Mouse (Mus musculus) forebrain, embryonic 10.5 days (tissue): ENCODE measurements at regions not wholly inside any gene's neighbourhood (a gene's known extent, or its start where the extent isn't known, plus 50 kb on each side); places are given as distances from the start of the nearest gene placed in this dataset.
A peak's percentile ranks its signal among the peaks of the same experiment; 100 is the strongest.

Experiments used
- DNase-seq: peaks from one replicate; pipeline ENCODE4 v3.0.0-alpha.2; 2017; ENCODE audit warnings: low spot score; ENCODE audit errors: extremely low spot score
- H3K27ac ChIP-seq: fragments of 300-500 bp; sonication (generic); 2 replicates; pipeline ENCODE4 v1.5.1; 2016; ENCODE audit warnings: mild to moderate bottlenecking
- H3K27me3 ChIP-seq: fragments of 300-500 bp; sonication (generic); 2 replicates; pipeline ENCODE4 v1.6.1; 2016; ENCODE audit warnings: mild to moderate bottlenecking; ENCODE audit not compliant: poor library complexity, severe bottlenecking
- H3K36me3 ChIP-seq: fragments of 300-500 bp; sonication (generic); replicated peaks from 2 replicates; pipeline ENCODE4 v1.6.1; 2016; ENCODE audit warnings: mild to moderate bottlenecking, moderate library complexity
- H3K4me1 ChIP-seq: fragments of 300-500 bp; sonication (generic); 2 replicates; pipeline ENCODE4 v1.6.1; 2016
- H3K4me3 ChIP-seq: fragments of 300-500 bp; sonication (generic); 2 replicates; pipeline ENCODE4 v1.5.1; 2016; ENCODE audit warnings: mild to moderate bottlenecking, moderate library complexity
- H3K9me3 ChIP-seq: fragments of 300-500 bp; sonication (generic); 2 replicates; pipeline ENCODE4 v1.6.1; 2016; ENCODE audit warnings: mild to moderate bottlenecking, moderate library complexity
- WGBS: fragments of 180-500 bp; shearing (Covaris S2); methylation state at CpG from one replicate; pipeline ENCODE4 v1.1.7; 2016; 5-methylcytosine and 5-hydroxymethylcytosine counted together

GRCm38 (mm10) chr4:105282681-105283462 lies 125.7 kb downstream of the Plpp3 start:
- 11% methylated on average over 6 of the region's 6 CpGs for WGBS
- DNase-seq = no peak

GRCm38 (mm10) chr4:105285431-105286013 lies 128.4 kb downstream of the Plpp3 start:
- no peak for DNase-seq
- Histone ChIP-seq H3K4me1 (peaks cover 72% of the 10 kb centered on the region), H3K27me3 (no peaks in the 10 kb centered on the region), H3K9me3 (no peaks in the 10 kb centered on the region), H3K36me3 (no peaks in the 10 kb centered on the region), H3K27ac (0 out of 2 replicates have a peak overlapping the region, but pooled peaks have one; percentile 20), H3K4me3 (no peak overlapping the region)
- 91% methylated on average over 5 of the region's 5 CpGs for WGBS

More at GRCm38 (mm10) chr4:105282681-105283462, 125.7 kb downstream of the Plpp3 start:
- Histone ChIP-seq H3K27me3 (no peaks in the 10 kb centered on the region), H3K4me3 (peak overlapping the region; percentile 6; the same call in 1 of the 2 replicates), H3K27ac (peak overlapping the region; percentile 89), H3K4me1 (peaks cover 65% of the 10 kb centered on the region), H3K36me3 (no peaks in the 10 kb centered on the region), H3K9me3 (no peaks in the 10 kb centered on the region)

- Histone ChIP-seq H3K9me3 (no peaks in the 10 kb centered on the region), H3K4me1 (peaks cover 71% of the 10 kb centered on the region), H3K4me3 (no peak overlapping the region), H3K27ac (peak overlapping the region; percentile 21; the same call in 1 of the 2 replicates), H3K36me3 (no peaks in the 10 kb centered on the region), H3K27me3 (no peaks in the 10 kb centered on the region)
- WGBS = 86% methylated on average over 6 of the region's 6 CpGs
- DNase-seq = no peak
These were observed 129.2 kb downstream of the Plpp3 start for GRCm38 (mm10) chr4:105286299-105286698.

DNA sequence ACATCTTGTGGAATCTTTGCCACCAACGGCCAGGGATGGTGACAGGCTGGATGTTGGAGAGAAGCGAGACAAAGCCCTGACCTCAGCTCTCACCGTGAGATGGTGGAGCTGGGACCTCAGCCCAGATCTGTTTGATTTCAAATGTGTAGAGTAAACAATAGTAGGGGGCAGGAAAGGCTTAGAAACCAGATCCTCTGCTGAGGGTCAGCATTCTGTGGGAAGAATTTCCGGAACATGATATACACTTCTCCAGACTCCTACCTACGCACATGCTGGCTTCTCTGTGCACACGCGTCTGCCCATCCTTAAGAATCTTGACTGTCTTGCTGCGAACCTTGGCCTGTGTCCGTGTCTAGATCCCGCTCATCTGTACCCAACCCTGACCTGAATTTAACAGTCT lies 129.7 kb downstream of the Plpp3 start:
- Histone ChIP-seq H3K27ac (peak overlapping the region; percentile 21; the same call in 1 of the 2 replicates), H3K4me3 (no peak overlapping the region), H3K27me3 (no peaks in the 10 kb centered on the region), H3K4me1 (peaks cover 71% of the 10 kb centered on the region), H3K36me3 (no peaks in the 10 kb centered on the region), H3K9me3 (no peaks in the 10 kb centered on the region)
- no peak for DNase-seq
- 88% methylated on average over 10 of the region's 10 CpGs for WGBS

- 74% methylated on average over 7 of the region's 7 CpGs for WGBS
- DNase-seq = no peak
- Histone ChIP-seq H3K27ac (peak overlapping the region; percentile 37; the same call in 1 of the 2 replicates), H3K4me3 (no peak overlapping the region), H3K9me3 (no peaks in the 10 kb centered on the region), H3K27me3 (no peaks in the 10 kb centered on the region), H3K36me3 (no peaks in the 10 kb centered on the region), H3K4me1 (peaks cover 70% of the 10 kb centered on the region)
These were observed 130.3 kb downstream of the Plpp3 start for GRCm38 (mm10) chr4:105287419-105287818.

DNA sequence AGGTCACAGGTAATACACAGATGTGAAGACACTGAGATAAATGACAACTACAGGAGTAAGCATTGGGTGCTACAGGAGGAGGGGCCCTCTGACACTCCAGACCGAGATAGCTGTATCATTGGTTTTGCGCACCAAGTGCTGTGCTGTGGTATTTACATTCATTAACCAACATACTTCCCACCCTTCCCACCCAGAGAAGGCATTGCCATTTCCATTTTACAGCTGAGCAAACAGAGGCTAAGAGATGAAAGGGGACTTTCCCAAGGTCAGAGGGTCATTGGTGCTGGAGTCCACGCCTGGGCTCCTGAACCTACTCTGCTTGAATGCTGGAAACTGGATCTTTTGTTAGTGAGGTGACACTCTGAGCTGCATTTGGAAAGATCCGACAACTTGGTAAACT lies 132.5 kb downstream of the Plpp3 start:
- H3K4me1 ChIP-seq = peaks cover 54% of the 10 kb centered on the region
- H3K27ac ChIP-seq = 0 out of 2 replicates have a peak overlapping the region, but pooled peaks have one; percentile 53
- H3K27me3 ChIP-seq = no peaks in the 10 kb centered on the region
- no peaks in the 10 kb centered on the region for H3K36me3 ChIP-seq
- WGBS = 45% methylated on average over 4 of the region's 4 CpGs
- no peaks in the 10 kb centered on the region for H3K9me3 ChIP-seq
- DNase-seq = no peak
- H3K4me3 ChIP-seq = no peak overlapping the region

GRCm38 (mm10) chr4:105290847-105291475 lies 133.8 kb downstream of the Plpp3 start:
- WGBS = 5% methylated on average over 11 of the region's 11 CpGs
- Histone ChIP-seq H3K4me3 (no peak overlapping the region), H3K4me1 (peaks cover 54% of the 10 kb centered on the region), H3K27me3 (no peaks in the 10 kb centered on the region), H3K9me3 (no peaks in the 10 kb centered on the region), H3K27ac (peak overlapping the region; percentile 84), H3K36me3 (no peaks in the 10 kb centered on the region)
- DNase-seq = peak; percentile 50

GRCm38 (mm10) chr4:105291503-105291902 lies 134.4 kb downstream of the Plpp3 start:
- H3K4me3 ChIP-seq = no peak overlapping the region
- H3K27ac ChIP-seq = peak overlapping the region; percentile 84
- no peaks in the 10 kb centered on the region for H3K9me3 ChIP-seq
- 0% methylated on average over 1 of the region's 1 CpGs for WGBS
- peak; percentile 34 for DNase-seq
- peaks cover 51% of the 10 kb centered on the region for H3K4me1 ChIP-seq
- no peaks in the 10 kb centered on the region for H3K36me3 ChIP-seq
- no peaks in the 10 kb centered on the region for H3K27me3 ChIP-seq

DNA sequence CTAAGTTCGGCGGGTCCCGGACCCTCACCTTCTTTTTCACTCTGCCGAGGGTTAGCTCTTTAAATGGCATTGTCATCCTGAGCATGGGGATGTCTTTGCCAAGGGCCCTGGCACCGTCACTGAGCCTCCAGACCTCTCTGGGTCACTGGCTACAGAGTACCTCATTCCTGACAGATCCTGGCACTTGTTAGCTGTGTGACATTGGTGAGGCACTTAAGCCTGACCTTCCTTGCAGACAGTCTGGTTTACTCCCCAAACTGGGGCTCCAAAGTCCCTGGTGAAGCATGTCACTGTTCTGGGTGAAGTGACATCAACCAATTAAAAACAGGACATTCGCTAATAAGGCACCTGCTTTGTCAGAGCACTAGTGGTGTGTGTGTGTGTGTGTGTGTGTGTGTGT lies 142.2 kb downstream of the Plpp3 start:
- H3K27ac ChIP-seq = no peak overlapping the region
- DNase-seq = no peak
- H3K27me3 ChIP-seq = no peaks in the 10 kb centered on the region
- no peaks in the 10 kb centered on the region for H3K36me3 ChIP-seq
- no peaks in the 10 kb centered on the region for H3K9me3 ChIP-seq
- WGBS = 90% methylated on average over 6 of the region's 6 CpGs
- H3K4me1 ChIP-seq = peaks cover 4% of the 10 kb centered on the region; the same call in 1 of the 2 replicates
- no peak overlapping the region for H3K4me3 ChIP-seq

DNA sequence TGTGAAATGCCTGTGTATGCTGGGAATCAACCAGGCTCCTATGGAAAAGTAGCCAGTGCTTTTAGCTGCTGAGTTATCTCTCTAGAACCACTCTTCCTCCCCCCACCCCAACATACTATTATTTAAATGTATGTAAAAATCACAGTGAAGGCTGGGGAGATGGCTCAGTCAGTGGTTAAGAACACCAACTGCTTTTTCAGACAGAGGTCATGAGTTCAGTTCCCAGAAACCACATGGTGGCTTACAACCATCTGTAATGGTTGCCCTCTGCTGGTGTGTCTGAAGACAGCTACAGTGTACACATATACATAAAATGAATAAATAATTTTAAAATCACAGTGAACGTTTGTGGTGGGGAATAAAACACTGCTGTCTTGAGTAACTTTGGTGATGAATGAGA lies 144.4 kb downstream of the Plpp3 start:
- no peaks in the 10 kb centered on the region for H3K27me3 ChIP-seq
- no peak overlapping the region for H3K27ac ChIP-seq
- no peak for DNase-seq

GRCm38 (mm10) chr4:105304166-105304565 lies 147.0 kb downstream of the Plpp3 start:
- H3K27me3 ChIP-seq = no peaks in the 10 kb centered on the region
- no peaks in the 10 kb centered on the region for H3K36me3 ChIP-seq
- 57% methylated on average over 2 of the region's 2 CpGs for WGBS
- no peak overlapping the region for H3K27ac ChIP-seq
- no peak for DNase-seq
- 0 out of 2 replicates have a peak, but pooled peaks cover 4% of the 10 kb centered on the region for H3K9me3 ChIP-seq
- no peak overlapping the region for H3K4me3 ChIP-seq
- peaks cover 4% of the 10 kb centered on the region; the same call in 1 of the 2 replicates for H3K4me1 ChIP-seq

More for the DNA sequence above, 144.4 kb downstream of the Plpp3 start:
- H3K4me3 ChIP-seq = no peak overlapping the region
- H3K9me3 ChIP-seq = 0 out of 2 replicates have a peak, but pooled peaks cover 4% of the 10 kb centered on the region
- H3K36me3 ChIP-seq = no peaks in the 10 kb centered on the region
- H3K4me1 ChIP-seq = peaks cover 4% of the 10 kb centered on the region; the same call in 1 of the 2 replicates
- 90% methylated on average over 1 of the region's 1 CpGs for WGBS

DNA sequence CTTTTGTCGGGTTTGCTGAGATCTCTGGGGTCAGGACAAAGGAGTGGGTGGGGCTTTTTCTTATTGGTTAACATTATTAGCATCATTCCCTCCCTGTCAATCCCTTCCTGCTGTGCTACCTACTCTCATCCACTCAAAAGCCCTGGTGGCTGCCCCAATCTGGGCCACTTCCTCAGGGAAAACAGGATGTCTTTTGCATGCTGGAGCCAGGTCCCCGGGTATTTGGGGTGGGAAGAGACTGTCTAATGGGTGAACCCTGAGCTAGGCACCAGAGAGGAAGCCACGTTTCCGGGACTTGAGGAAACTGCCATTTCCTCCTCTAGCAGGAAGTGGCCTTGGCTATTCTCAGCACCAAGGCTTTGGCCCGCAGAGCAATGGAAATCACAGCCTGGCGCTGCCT lies 148.8 kb downstream of the Plpp3 start:
- no peaks in the 10 kb centered on the region for H3K36me3 ChIP-seq
- H3K4me1 ChIP-seq = peaks cover 4% of the 10 kb centered on the region; the same call in 1 of the 2 replicates
- WGBS = 85% methylated on average over 6 of the region's 6 CpGs
- no peaks in the 10 kb centered on the region for H3K27me3 ChIP-seq
- H3K4me3 ChIP-seq = no peak overlapping the region
- 0 out of 2 replicates have a peak, but pooled peaks cover 4% of the 10 kb centered on the region for H3K9me3 ChIP-seq
- DNase-seq = no peak
- 0 out of 2 replicates have a peak overlapping the region, but pooled peaks have one; percentile 54 for H3K27ac ChIP-seq
